Mouse (Mus musculus): ENCODE data around the gene Fignl2.

DNA sequence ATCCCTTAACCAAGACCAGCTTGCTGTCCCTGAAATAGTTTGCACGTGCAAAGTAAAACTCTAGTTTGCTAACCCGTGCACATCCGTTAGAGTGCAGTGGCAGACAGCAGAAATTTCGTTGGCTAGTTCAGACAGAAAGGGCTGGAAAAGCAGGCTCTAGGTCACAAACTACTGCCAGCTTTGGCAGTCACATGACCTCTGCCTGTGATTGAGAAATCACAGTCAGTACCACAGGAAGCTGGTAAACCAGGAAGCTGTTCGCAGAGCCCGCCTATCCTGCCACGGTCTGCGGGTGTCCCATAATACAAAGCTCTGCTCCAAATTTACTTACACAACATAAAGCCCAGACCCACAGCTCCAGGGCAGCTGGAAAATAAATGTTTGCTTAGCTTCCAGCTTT is 34.8 kb upstream of the Fignl2 start:
- TF ChIP-seq CTCF (IDR thresholded peaks at IDR 0.05; ENCODE audit: control insufficient read depth, insufficient read depth, insufficient read length) (no peak), MYOD1 (IDR thresholded peaks at IDR 0.05; ENCODE audit: control insufficient read depth, insufficient read length, low read depth) (no peak)
